Mouse (Mus musculus) testis, adult 2 months (tissue): ENCODE results near the gene Clasp1. TPM values are rescaled to one million over a fixed set of nuclear protein-coding genes. Genes with fewer than 3 reads are reported as not detected.
A peak's percentile ranks its signal among the peaks of the same experiment; 100 is the strongest.

Experiments used
- H3K27ac ChIP-seq: fragments of 200-500 bp; 2 replicates; pipeline ENCODE4 v1.5.1; 2012; ENCODE audit warnings: low read depth, low read length; ENCODE audit not compliant: control insufficient read depth, insufficient read depth
- H3K27me3 ChIP-seq: fragments of 200-500 bp; 2 replicates; pipeline ENCODE4 v1.6.1; 2012; ENCODE audit warnings: mild to moderate bottlenecking, low read length, moderate library complexity; ENCODE audit not compliant: control insufficient read depth, insufficient read depth
- H3K36me3 ChIP-seq: fragments of 200-500 bp; 2 replicates; pipeline ENCODE4 v1.6.1; 2012; ENCODE audit warnings: mild to moderate bottlenecking, low read length; ENCODE audit not compliant: control insufficient read depth, insufficient read depth
- H3K4me1 ChIP-seq: fragments of 200-500 bp; 2 replicates; pipeline ENCODE4 v1.6.1; 2012; ENCODE audit warnings: low read length; ENCODE audit not compliant: control insufficient read depth, insufficient read depth
- H3K4me3 ChIP-seq: fragments of 200-500 bp; 2 replicates; pipeline ENCODE4 v1.5.1; 2012; ENCODE audit warnings: low read depth, mild to moderate bottlenecking, low read length, moderate library complexity, mixed read lengths; ENCODE audit not compliant: control insufficient read depth
- CTCF ChIP-seq: fragments of 200-500 bp; IDR thresholded peaks from 2 replicates; pipeline ENCODE4 v1.5.1; 2012; ENCODE audit warnings: low read depth, mild to moderate bottlenecking, inconsistent platforms, low read length, moderate library complexity; ENCODE audit not compliant: control insufficient read depth, insufficient read depth, insufficient replicate concordance
- POLR2A ChIP-seq: fragments of 200-500 bp; IDR thresholded peaks from 2 replicates; pipeline ENCODE4 v1.6.1; 2012; ENCODE audit warnings: low read depth, mild to moderate bottlenecking, inconsistent platforms, low read length, moderate library complexity; ENCODE audit not compliant: control insufficient read depth
- polyA plus RNA-seq: library from polyadenylated mRNA; depleted of rRNA; stranded (reverse); fragments of >200 nt; gene quantifications from 2 replicates; pipeline ENCODE4 v1.2.3, GENCODE M21; 2012

Clasp1 gene
- polyA plus RNA-seq, 1 experiment: 33.1 TPM

DNA sequence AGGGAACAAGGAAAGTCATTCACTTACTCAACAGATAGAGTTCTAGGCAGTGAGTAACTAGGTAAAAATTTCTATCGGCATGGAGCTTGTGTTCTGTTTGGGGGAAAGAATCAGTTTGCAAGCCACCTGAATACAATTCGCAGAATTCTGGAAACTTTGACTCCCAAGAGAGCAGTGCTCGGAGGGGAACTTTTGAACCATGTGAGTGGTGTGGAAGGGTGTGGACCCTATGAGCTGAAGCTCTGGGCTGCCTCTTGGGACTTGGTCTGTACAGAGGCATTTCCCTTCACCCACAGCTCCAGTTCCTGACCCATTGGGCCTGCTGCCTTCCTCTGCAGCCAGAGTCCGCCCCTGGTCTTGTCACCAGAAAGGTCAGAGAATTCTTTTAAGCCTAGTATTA, 64.7 kb downstream of the Clasp1 start:
- no peaks in the 10 kb centered on the region for H3K27me3 ChIP-seq
- TF ChIP-seq POLR2A: no peak
- TF ChIP-seq CTCF: no peak
- H3K36me3 ChIP-seq: no peaks in the 10 kb centered on the region
- no peak overlapping the region for H3K4me3 ChIP-seq
- H3K4me1 ChIP-seq: no peaks in the 10 kb centered on the region; the same call in 1 of the 2 replicates
- no peak overlapping the region for H3K27ac ChIP-seq

DNA sequence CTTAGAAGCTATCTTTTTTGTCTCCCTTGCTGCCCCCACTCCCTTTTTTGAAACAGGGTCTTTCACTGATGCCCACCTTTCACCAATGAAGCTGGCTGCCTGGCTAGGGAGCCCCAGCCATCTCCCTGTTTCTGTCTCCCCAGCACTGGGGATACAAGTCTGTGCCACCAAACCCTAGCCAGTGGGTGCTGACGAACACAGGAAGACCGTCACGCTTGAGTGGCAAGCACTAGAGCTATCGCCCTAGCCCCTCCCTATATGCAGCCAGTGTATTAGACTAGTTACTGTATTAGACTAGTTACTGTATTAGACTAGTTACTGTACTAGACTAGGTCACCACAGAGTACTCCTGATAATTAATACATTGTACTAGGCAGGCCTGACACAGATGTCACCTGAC, 66.0 kb downstream of the Clasp1 start:
- Histone ChIP-seq H3K4me3 (no peak overlapping the region), H3K27ac (no peak overlapping the region), H3K27me3 (no peaks in the 10 kb centered on the region), H3K36me3 (no peaks in the 10 kb centered on the region), H3K4me1 (peaks cover 6% of the 10 kb centered on the region)
- TF ChIP-seq CTCF (no peak), POLR2A (no peak)

GRCm38 (mm10) chr1:118457256-118457882, 68.5 kb downstream of the Clasp1 start:
- no peak overlapping the region for H3K4me3 ChIP-seq
- TF ChIP-seq CTCF (no peak), POLR2A (no peak)
- peaks cover 6% of the 10 kb centered on the region for H3K4me1 ChIP-seq
- no peaks in the 10 kb centered on the region; the same call in 1 of the 2 replicates for H3K36me3 ChIP-seq
- no peaks in the 10 kb centered on the region for H3K27me3 ChIP-seq
- no peak overlapping the region for H3K27ac ChIP-seq

DNA sequence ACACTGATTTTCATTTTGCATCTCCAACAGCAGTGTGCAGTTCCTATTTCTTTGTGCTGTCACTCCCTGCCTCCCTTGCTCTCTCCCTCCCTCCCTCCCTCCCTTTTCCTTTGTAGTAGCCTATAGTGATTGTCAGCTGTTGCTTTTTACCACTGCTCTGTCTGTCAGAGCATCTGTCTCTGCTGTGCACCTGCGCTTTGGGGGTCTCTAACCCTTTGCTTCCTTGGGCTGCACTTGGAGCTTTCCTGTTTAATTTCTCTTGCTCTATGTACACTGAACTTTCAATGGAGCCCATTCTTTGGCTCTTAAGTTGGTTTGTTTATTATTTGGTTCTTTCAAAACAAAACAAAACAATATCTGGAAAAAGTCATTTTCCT, 69.0 kb downstream of the Clasp1 start:
- H3K27ac ChIP-seq: no peak overlapping the region
- no peaks in the 10 kb centered on the region; the same call in 1 of the 2 replicates for H3K36me3 ChIP-seq
- H3K4me3 ChIP-seq: no peak overlapping the region
- H3K4me1 ChIP-seq: peaks cover 6% of the 10 kb centered on the region
- no peaks in the 10 kb centered on the region for H3K27me3 ChIP-seq
- TF ChIP-seq POLR2A: no peak
- no peak for TF ChIP-seq CTCF

DNA sequence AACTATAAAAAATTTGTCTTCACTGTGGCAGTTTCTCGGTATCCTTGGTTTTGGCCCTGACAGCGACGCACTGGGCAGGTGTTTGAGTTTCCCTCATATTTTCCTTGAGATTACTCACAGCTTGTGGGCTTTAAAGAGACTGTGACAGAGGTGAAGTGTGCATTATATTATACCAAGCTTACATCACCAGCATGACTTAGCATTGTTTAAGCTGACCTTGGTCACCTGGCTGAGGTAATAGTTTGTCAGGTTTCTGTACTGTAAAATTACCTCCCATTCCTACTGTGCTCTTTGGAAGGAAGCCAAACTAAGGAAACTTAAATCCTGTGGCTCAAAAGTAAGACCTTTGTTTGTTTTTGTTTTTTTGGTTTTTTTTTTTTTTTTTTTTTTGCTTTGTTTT, 69.4 kb downstream of the Clasp1 start:
- TF ChIP-seq POLR2A: no peak
- TF ChIP-seq CTCF: no peak
- Histone ChIP-seq H3K27ac (no peak overlapping the region), H3K4me1 (peaks cover 6% of the 10 kb centered on the region), H3K27me3 (no peaks in the 10 kb centered on the region), H3K4me3 (no peak overlapping the region), H3K36me3 (no peaks in the 10 kb centered on the region; the same call in 1 of the 2 replicates)

GRCm38 (mm10) chr1:118458963-118459920, 70.4 kb downstream of the Clasp1 start:
- H3K36me3 ChIP-seq: no peaks in the 10 kb centered on the region; the same call in 1 of the 2 replicates
- H3K27ac ChIP-seq: peak overlapping the region; percentile 94
- peaks cover 6% of the 10 kb centered on the region for H3K4me1 ChIP-seq
- no peaks in the 10 kb centered on the region for H3K27me3 ChIP-seq
- TF ChIP-seq CTCF (no peak), POLR2A (peak; percentile 100)
- H3K4me3 ChIP-seq: peak overlapping the region; percentile 83

GRCm38 (mm10) chr1:118460716-118461115, 71.9 kb downstream of the Clasp1 start:
- Histone ChIP-seq H3K36me3 (no peaks in the 10 kb centered on the region; the same call in 1 of the 2 replicates), H3K27me3 (no peaks in the 10 kb centered on the region), H3K27ac (no peak overlapping the region), H3K4me1 (peaks cover 6% of the 10 kb centered on the region), H3K4me3 (no peak overlapping the region)
- TF ChIP-seq CTCF (no peak), POLR2A (no peak)
